Mouse (Mus musculus) gastrocnemius, adult 2 months (tissue): ENCODE results near the gene Olfr373. TPM values are rescaled to one million over a fixed set of nuclear protein-coding genes. Genes with fewer than 3 reads are reported as not detected.
"Not testable (repeated sequence)": the region's sequence is repeated elsewhere in the genome, so short reads cannot be mapped to it uniquely, and the experiment has no call there.

Experiments used
- DNase-seq: peaks from one replicate; pipeline ENCODE4 v3.0.0; 2022
- H3K27ac ChIP-seq: fragments of 200-600 bp; 2 replicates; pipeline ENCODE4 v1.8.1; 2022; ENCODE audit warnings: mild to moderate bottlenecking
- H3K4me3 ChIP-seq: fragments of 200-600 bp; 2 replicates; pipeline ENCODE4 v1.8.1; 2022; ENCODE audit warnings: mild to moderate bottlenecking, moderate library complexity
- CTCF ChIP-seq: fragments of 200-600 bp; IDR thresholded peaks from 2 replicates; pipeline ENCODE4 v1.8.1; 2022; ENCODE audit warnings: antibody characterized with exemption, mild to moderate bottlenecking, moderate library complexity
- intact Hi-C: fragments of 180-260 bp; cut with DNase I; formaldehyde crosslinking; loops from one replicate; pipeline ENCODE4 v1.15.1; 2025
- long read RNA-seq, 2 experiments: library from polyadenylated mRNA; stranded (forward); transcript quantifications; one replicate each; pipeline ENCODE4 v2.0.0; 2021
- total RNA-seq, 2 experiments: library from RNA; stranded (reverse); gene quantifications; 2 replicates each; pipeline ENCODE4 v1.2.3; 2021

Gene Olfr373
- total RNA-seq, result not detected
- long read RNA-seq, experiment 1, result 0 reads
- long read RNA-seq, experiment 2, result 0 reads

GRCm38 (mm10) chr8:72082877-72083276 lies at the start of gene Olfr373:
Olfr373 (plus strand) TSS chr8:72083177.
- H3K4me3 ChIP-seq, DNase-seq, intact Hi-C loops, H3K27ac ChIP-seq: not testable (repeated sequence)

- H3K27ac ChIP-seq, H3K4me3 ChIP-seq, DNase-seq, intact Hi-C loops: not testable (repeated sequence)
Observed at GRCm38 (mm10) chr8:72040918-72041317, 42.1 kb upstream of the Olfr373 start, which contains the start of gene Olfr372. Olfr372 (plus strand) TSS chr8:72041218.

GRCm38 (mm10) chr8:72042493-72042892 lies 40.5 kb upstream of the Olfr373 start:
- intact Hi-C loops, result no loop called here
- no peak overlapping the region for H3K27ac ChIP-seq
- no peak overlapping the region for H3K4me3 ChIP-seq
- DNase-seq, result no peak
- TF ChIP-seq CTCF, result no peak

GRCm38 (mm10) chr8:72054633-72055032 lies 28.3 kb upstream of the Olfr373 start:
- H3K4me3 ChIP-seq, DNase-seq, intact Hi-C loops, H3K27ac ChIP-seq: not testable (repeated sequence)

GRCm38 (mm10) chr8:72057643-72058042 lies 25.3 kb upstream of the Olfr373 start:
- DNase-seq, intact Hi-C loops, H3K27ac ChIP-seq, H3K4me3 ChIP-seq: not testable (repeated sequence)

- not testable (repeated sequence) for DNase-seq, H3K4me3 ChIP-seq
Observed at GRCm38 (mm10) chr8:72066819-72067399, 16.1 kb upstream of the Olfr373 start.

GRCm38 (mm10) chr8:72084744-72085143 lies 1.8 kb downstream of the Olfr373 start:
- TF ChIP-seq CTCF, result no peak
- intact Hi-C loops, result no loop called here
- DNase-seq, result no peak
- Histone ChIP-seq H3K4me3 (no peak overlapping the region), H3K27ac (no peak overlapping the region)

More at GRCm38 (mm10) chr8:72066819-72067399, 16.1 kb upstream of the Olfr373 start:
- H3K27ac ChIP-seq, intact Hi-C loops: not testable (repeated sequence)

GRCm38 (mm10) chr8:72087611-72088010 lies 4.6 kb downstream of the Olfr373 start:
- intact Hi-C loops, H3K27ac ChIP-seq, DNase-seq, H3K4me3 ChIP-seq: not testable (repeated sequence)

GRCm38 (mm10) chr8:72096721-72097120 lies 13.7 kb downstream of the Olfr373 start:
- H3K27ac ChIP-seq, intact Hi-C loops, H3K4me3 ChIP-seq, DNase-seq: not testable (repeated sequence)

- H3K4me3 ChIP-seq, H3K27ac ChIP-seq: not testable (repeated sequence)
- peak; percentile 58 for DNase-seq
- intact Hi-C loops, result loop anchor here (2.0 kb wide), 1 partner anchor 97 kb away; no protein-coding TSS in a partner anchor
Observed at GRCm38 (mm10) chr8:72099377-72100103, 16.6 kb downstream of the Olfr373 start.

- peak; percentile 36 for TF ChIP-seq CTCF
- H3K4me3 ChIP-seq, result no peak overlapping the region
- no peak for DNase-seq
- intact Hi-C loops, result no loop called here
- H3K27ac ChIP-seq, result no peak overlapping the region
Observed at GRCm38 (mm10) chr8:72105165-72105564, 22.2 kb downstream of the Olfr373 start.

- TF ChIP-seq CTCF, result no peak
- Histone ChIP-seq H3K4me3 (no peak within 1 kb of the TSS), H3K27ac (no peak within 1 kb of the TSS)
- no peak for DNase-seq
- intact Hi-C loops, result no loop called here
Observed at GRCm38 (mm10) chr8:72106740-72107139, 23.8 kb downstream of the Olfr373 start, which contains the start of gene Olfr374. Olfr374 (plus strand) TSS chr8:72107040.

GRCm38 (mm10) chr8:72110876-72111275 lies 27.9 kb downstream of the Olfr373 start:
- H3K4me3 ChIP-seq, result no peak overlapping the region
- no peak for DNase-seq
- H3K27ac ChIP-seq, result no peak overlapping the region
- no peak for TF ChIP-seq CTCF
- intact Hi-C loops, result no loop called here

GRCm38 (mm10) chr8:72112486-72112885 lies 29.5 kb downstream of the Olfr373 start:
- intact Hi-C loops, result no loop called here

More at GRCm38 (mm10) chr8:72112486-72112885, 29.5 kb downstream of the Olfr373 start:
- H3K4me3 ChIP-seq, result no peak overlapping the region
- TF ChIP-seq CTCF, result peak; percentile 25; the same call in 1 of the 2 replicates
- no peak for DNase-seq
- no peak overlapping the region for H3K27ac ChIP-seq
